Mouse (Mus musculus) midbrain, embryonic 16.5 days (tissue): ENCODE data around the gene Arid5a. TPM values are rescaled to one million over a fixed set of nuclear protein-coding genes. Genes with fewer than 3 reads are reported as not detected.

Experiments
- ATAC-seq: fragments of 200-750 bp; cut with Nextera tagmentation; 2 replicates; pipeline ENCODE4 v1.8.0; 2017; ENCODE audit warnings: moderate TSS enrichment
- H3K27ac ChIP-seq: fragments of 300-500 bp; sonication (generic); 2 replicates; pipeline ENCODE4 v1.5.1; 2014; ENCODE audit warnings: mild to moderate bottlenecking, low read length, mixed read lengths
- H3K27me3 ChIP-seq: fragments of 300-500 bp; sonication (generic); 2 replicates; pipeline ENCODE4 v1.6.1; 2014; ENCODE audit warnings: low read depth, low read length, mixed read lengths; ENCODE audit not compliant: control insufficient read depth, insufficient read depth
- H3K36me3 ChIP-seq: fragments of 300-500 bp; sonication (generic); 2 replicates; pipeline ENCODE4 v1.6.1; 2014; ENCODE audit warnings: mild to moderate bottlenecking, low read length, moderate library complexity, mixed read lengths; ENCODE audit not compliant: control insufficient read depth, insufficient read depth
- H3K4me1 ChIP-seq: fragments of 300-500 bp; sonication (generic); 2 replicates; pipeline ENCODE4 v1.6.1; 2014; ENCODE audit warnings: mild to moderate bottlenecking, low read length, mixed read lengths; ENCODE audit not compliant: control insufficient read depth, insufficient read depth
- H3K4me2 ChIP-seq: fragments of 300-500 bp; sonication (generic); 2 replicates; pipeline ENCODE4 v1.6.1; 2014; ENCODE audit warnings: mild to moderate bottlenecking, low read length, mixed read lengths
- H3K4me3 ChIP-seq: fragments of 300-500 bp; sonication (generic); 2 replicates; pipeline ENCODE4 v1.5.1; 2014; ENCODE audit warnings: low read depth, mild to moderate bottlenecking, low read length, moderate library complexity, mixed read lengths
- H3K9ac ChIP-seq: fragments of 300-500 bp; sonication (generic); 2 replicates; pipeline ENCODE4 v1.6.1; 2014; ENCODE audit warnings: low read depth, low read length, mixed read lengths
- H3K9me3 ChIP-seq: fragments of 300-500 bp; sonication (generic); replicated peaks from 2 replicates; pipeline ENCODE4 v1.6.1; 2014; ENCODE audit warnings: mild to moderate bottlenecking, low read length, mixed read lengths; ENCODE audit not compliant: control insufficient read depth, poor library complexity, severe bottlenecking
- WGBS: fragments of 180-500 bp; shearing (Covaris S2); extraction: QIAGEN DNeasy Blood & Tissue Kit; methylation state at CpG from one replicate; pipeline ENCODE4 v1.1.7; 2014; 5-methylcytosine and 5-hydroxymethylcytosine counted together
- polyA plus RNA-seq: library from polyadenylated mRNA; unstranded; fragments of >200 nt; fragmentation: Nextera tagmentation; extraction: Ambion mirVana; gene quantifications from 2 replicates; pipeline ENCODE4 v1.2.1, GENCODE M21; 2015

Arid5a gene
- 2.8 and 3.6 TPM in 2 replicates for polyA plus RNA-seq

GRCm38 (mm10) chr1:36307495-36308280, at the start of gene Arid5a:
Arid5a (plus strand) TSS chr1:36307733.
- WGBS, result under 1% methylated on average over 62 of the region's 65 CpGs
- Histone ChIP-seq H3K4me3 (peak within 1 kb of the TSS; percentile 64), H3K9ac (peak within 1 kb of the TSS; percentile 67), H3K9me3 (no peaks in the 10 kb centered on the region), H3K36me3 (no peaks in the 10 kb centered on the region), H3K4me1 (peaks cover 11% of the 10 kb centered on the region; the same call in 1 of the 2 replicates), H3K27ac (0 out of 2 replicates have a peak within 1 kb of the TSS, but pooled peaks have one; percentile 3), H3K27me3 (peaks cover 7% of the 10 kb centered on the region), H3K4me2 (peak within 1 kb of the TSS; percentile 97)
- peak; percentile 93 for ATAC-seq

- Histone ChIP-seq H3K9me3 (peaks cover 3% of the 10 kb centered on the region; the same call in 1 of the 2 replicates), H3K4me2 (no peak overlapping the region), H3K9ac (no peak overlapping the region), H3K27me3 (no peaks in the 10 kb centered on the region), H3K36me3 (no peaks in the 10 kb centered on the region), H3K4me3 (no peak overlapping the region), H3K4me1 (peaks cover 4% of the 10 kb centered on the region; the same call in 1 of the 2 replicates), H3K27ac (no peak overlapping the region)
- WGBS, result 60% methylated on average over 2 of the region's 2 CpGs
- no peak for ATAC-seq
Measured at GRCm38 (mm10) chr1:36258631-36259030, 48.9 kb upstream of the Arid5a start.

- Histone ChIP-seq H3K36me3 (no peaks in the 10 kb centered on the region), H3K4me3 (no peak overlapping the region), H3K9me3 (peaks cover 3% of the 10 kb centered on the region; the same call in 1 of the 2 replicates), H3K27me3 (no peaks in the 10 kb centered on the region), H3K4me2 (no peak overlapping the region), H3K27ac (no peak overlapping the region), H3K9ac (no peak overlapping the region), H3K4me1 (peaks cover 4% of the 10 kb centered on the region; the same call in 1 of the 2 replicates)
- no peak for ATAC-seq
- whole genome bisulfite sequencing, result 95% methylated on average over 2 of the region's 2 CpGs
Measured at GRCm38 (mm10) chr1:36259281-36259680, 48.3 kb upstream of the Arid5a start.

- Histone ChIP-seq H3K27ac (no peak overlapping the region), H3K36me3 (no peaks in the 10 kb centered on the region), H3K4me2 (no peak overlapping the region), H3K4me1 (0 out of 2 replicates have a peak, but pooled peaks cover 2% of the 10 kb centered on the region), H3K9me3 (peaks cover 3% of the 10 kb centered on the region; the same call in 1 of the 2 replicates), H3K9ac (no peak overlapping the region), H3K27me3 (no peaks in the 10 kb centered on the region), H3K4me3 (no peak overlapping the region)
- WGBS, result 100% methylated on average over 1 of the region's 1 CpGs
- no peak for ATAC-seq
Measured at GRCm38 (mm10) chr1:36260418-36260817, 47.1 kb upstream of the Arid5a start.

- Histone ChIP-seq H3K27me3 (no peaks in the 10 kb centered on the region), H3K27ac (no peak overlapping the region), H3K9ac (no peak overlapping the region), H3K9me3 (peaks cover 3% of the 10 kb centered on the region; the same call in 1 of the 2 replicates), H3K4me2 (no peak overlapping the region), H3K4me1 (no peaks in the 10 kb centered on the region), H3K4me3 (no peak overlapping the region), H3K36me3 (no peaks in the 10 kb centered on the region)
- 88% methylated on average over 19 of the region's 19 CpGs for WGBS
- no peak for ATAC-seq
Measured at GRCm38 (mm10) chr1:36261708-36262504, 45.6 kb upstream of the Arid5a start.

GRCm38 (mm10) chr1:36263833-36264488, 43.6 kb upstream of the Arid5a start:
- Histone ChIP-seq H3K27ac (no peak overlapping the region), H3K4me3 (no peak overlapping the region), H3K36me3 (no peaks in the 10 kb centered on the region), H3K9me3 (peaks cover 3% of the 10 kb centered on the region; the same call in 1 of the 2 replicates), H3K4me1 (no peaks in the 10 kb centered on the region), H3K27me3 (no peaks in the 10 kb centered on the region), H3K4me2 (no peak overlapping the region), H3K9ac (no peak overlapping the region)
- 73% methylated on average over 13 of the region's 13 CpGs for WGBS
- ATAC-seq, result no peak

- Histone ChIP-seq H3K36me3 (no peaks in the 10 kb centered on the region), H3K4me2 (no peak overlapping the region), H3K9ac (no peak overlapping the region), H3K4me1 (no peaks in the 10 kb centered on the region), H3K27ac (no peak overlapping the region), H3K4me3 (no peak overlapping the region), H3K27me3 (peaks cover 3% of the 10 kb centered on the region; the same call in 1 of the 2 replicates), H3K9me3 (no peaks in the 10 kb centered on the region)
- WGBS, result 82% methylated on average over 6 of the region's 6 CpGs
- no peak for ATAC-seq
Measured at GRCm38 (mm10) chr1:36266293-36266692, 41.2 kb upstream of the Arid5a start.

GRCm38 (mm10) chr1:36267595-36267994, 39.9 kb upstream of the Arid5a start:
- ATAC-seq, result no peak

More at GRCm38 (mm10) chr1:36267595-36267994, 39.9 kb upstream of the Arid5a start:
- Histone ChIP-seq H3K4me1 (no peaks in the 10 kb centered on the region; the same call in 1 of the 2 replicates), H3K9ac (no peak overlapping the region), H3K9me3 (no peaks in the 10 kb centered on the region), H3K36me3 (no peaks in the 10 kb centered on the region), H3K27me3 (peaks cover 3% of the 10 kb centered on the region; the same call in 1 of the 2 replicates), H3K4me3 (no peak overlapping the region), H3K27ac (no peak overlapping the region), H3K4me2 (no peak overlapping the region)
- 98% methylated on average over 3 of the region's 3 CpGs for WGBS
